Mouse (Mus musculus) kidney, embryonic 16.5 days (tissue): ENCODE measurements around the gene Gm9747. TPM values are rescaled to one million over a fixed set of nuclear protein-coding genes. Genes with fewer than 3 reads are reported as not detected.

Experiments
- ATAC-seq: fragments of 200-750 bp; cut with Nextera tagmentation; 2 replicates; pipeline ENCODE4 v1.8.0; 2017; ENCODE audit warnings: moderate TSS enrichment; ENCODE audit not compliant: low FRiP score, low TSS enrichment
- H3K27ac ChIP-seq: fragments of 300-500 bp; sonication (generic); 2 replicates; pipeline ENCODE4 v1.5.1; 2014; ENCODE audit warnings: low read length
- H3K27me3 ChIP-seq: fragments of 300-500 bp; sonication (generic); 2 replicates; pipeline ENCODE4 v1.6.1; 2014; ENCODE audit warnings: low read length, control low read depth, mixed read lengths; ENCODE audit not compliant: insufficient read depth
- H3K36me3 ChIP-seq: fragments of 300-500 bp; sonication (generic); 2 replicates; pipeline ENCODE4 v1.6.1; 2014; ENCODE audit warnings: low read length, control low read depth, mixed read lengths; ENCODE audit not compliant: insufficient read depth
- H3K4me1 ChIP-seq: fragments of 300-500 bp; sonication (generic); 2 replicates; pipeline ENCODE4 v1.6.1; 2014; ENCODE audit warnings: low read length, control low read depth, mixed read lengths; ENCODE audit not compliant: insufficient read depth
- H3K4me2 ChIP-seq: fragments of 300-500 bp; sonication (generic); replicated peaks from 2 replicates; pipeline ENCODE4 v1.6.1; 2014; ENCODE audit warnings: low read depth, low read length
- H3K4me3 ChIP-seq: fragments of 300-500 bp; sonication (generic); 2 replicates; pipeline ENCODE4 v1.5.1; 2014; ENCODE audit warnings: mild to moderate bottlenecking, low read length
- H3K9ac ChIP-seq: fragments of 300-500 bp; sonication (generic); replicated peaks from 2 replicates; pipeline ENCODE4 v1.6.1; 2014; ENCODE audit warnings: low read length
- H3K9me3 ChIP-seq: fragments of 300-500 bp; sonication (generic); 2 replicates; pipeline ENCODE4 v1.6.1; 2016; ENCODE audit warnings: low read length, control low read depth
- WGBS: fragments of 180-500 bp; shearing (Covaris S2); extraction: QIAGEN DNeasy Blood & Tissue Kit; methylation state at CpG from one replicate; pipeline ENCODE4 v1.1.7; 2014; 5-methylcytosine and 5-hydroxymethylcytosine counted together
- polyA plus RNA-seq: library from polyadenylated mRNA; unstranded; fragments of >200 nt; fragmentation: Nextera tagmentation; extraction: Ambion mirVana; gene quantifications from 2 replicates; pipeline ENCODE4 v1.2.1, GENCODE M21; 2015

Gene Gm9747
- polyA plus RNA-seq, 1 experiment from 2014 or later: 15.0 TPM

GRCm38 (mm10) chr1:82221462-82221861 is 11.4 kb upstream of the Gm9747 start:
- no peak overlapping the region for H3K4me2 ChIP-seq
- no peak overlapping the region for H3K9ac ChIP-seq
- no peaks in the 10 kb centered on the region for H3K9me3 ChIP-seq
- no peaks in the 10 kb centered on the region for H3K4me1 ChIP-seq
- WGBS: 52% methylated on average over 1 of the region's 1 CpGs
- H3K27me3 ChIP-seq: no peaks in the 10 kb centered on the region
- H3K27ac ChIP-seq: no peak overlapping the region
- no peak for ATAC-seq
- H3K4me3 ChIP-seq: no peak overlapping the region
- H3K36me3 ChIP-seq: no peaks in the 10 kb centered on the region

GRCm38 (mm10) chr1:82223042-82223795 is 9.7 kb upstream of the Gm9747 start:
- no peak for ATAC-seq
- Histone ChIP-seq H3K27ac (no peak overlapping the region), H3K4me3 (no peak overlapping the region), H3K4me1 (no peaks in the 10 kb centered on the region), H3K4me2 (no peak overlapping the region), H3K9me3 (no peaks in the 10 kb centered on the region), H3K9ac (no peak overlapping the region), H3K27me3 (no peaks in the 10 kb centered on the region), H3K36me3 (no peaks in the 10 kb centered on the region)
- WGBS: 89% methylated on average over 5 of the region's 5 CpGs

- H3K9ac ChIP-seq: no peak overlapping the region
- no peak for ATAC-seq
- H3K36me3 ChIP-seq: 0 out of 2 replicates have a peak, but pooled peaks cover 5% of the 10 kb centered on the region
- H3K9me3 ChIP-seq: no peaks in the 10 kb centered on the region
- H3K27ac ChIP-seq: no peak overlapping the region
- no peaks in the 10 kb centered on the region for H3K27me3 ChIP-seq
- no peak overlapping the region for H3K4me2 ChIP-seq
- no peaks in the 10 kb centered on the region for H3K4me1 ChIP-seq
- no peak overlapping the region for H3K4me3 ChIP-seq
These were observed 4.1 kb upstream of the Gm9747 start for GRCm38 (mm10) chr1:82228841-82229240.

GRCm38 (mm10) chr1:82234616-82235015 is 1.7 kb downstream of the Gm9747 start:
- no peaks in the 10 kb centered on the region for H3K4me1 ChIP-seq
- peaks cover 12% of the 10 kb centered on the region; the same call in 1 of the 2 replicates for H3K36me3 ChIP-seq
- no peak overlapping the region for H3K4me3 ChIP-seq
- no peak overlapping the region for H3K4me2 ChIP-seq
- H3K27ac ChIP-seq: no peak overlapping the region
- ATAC-seq: no peak
- H3K9ac ChIP-seq: no peak overlapping the region
- H3K9me3 ChIP-seq: no peaks in the 10 kb centered on the region
- WGBS: 89% methylated on average over 3 of the region's 3 CpGs
- no peaks in the 10 kb centered on the region for H3K27me3 ChIP-seq

- H3K9ac ChIP-seq: no peak overlapping the region
These were observed 2.7 kb downstream of the Gm9747 start for GRCm38 (mm10) chr1:82235455-82236104.

GRCm38 (mm10) chr1:82238245-82238644 is 5.3 kb downstream of the Gm9747 start:
- no peaks in the 10 kb centered on the region for H3K27me3 ChIP-seq
- H3K27ac ChIP-seq: no peak overlapping the region
- no peak overlapping the region for H3K9ac ChIP-seq
- H3K4me3 ChIP-seq: no peak overlapping the region
- H3K36me3 ChIP-seq: peaks cover 12% of the 10 kb centered on the region; the same call in 1 of the 2 replicates
- H3K9me3 ChIP-seq: no peaks in the 10 kb centered on the region
- H3K4me1 ChIP-seq: no peaks in the 10 kb centered on the region
- H3K4me2 ChIP-seq: no peak overlapping the region
- ATAC-seq: no peak
- WGBS: 63% methylated on average over 4 of the region's 4 CpGs

More at GRCm38 (mm10) chr1:82235455-82236104, 2.7 kb downstream of the Gm9747 start:
- no peaks in the 10 kb centered on the region for H3K27me3 ChIP-seq
- peaks cover 12% of the 10 kb centered on the region; the same call in 1 of the 2 replicates for H3K36me3 ChIP-seq
- H3K27ac ChIP-seq: no peak overlapping the region
- H3K9me3 ChIP-seq: no peaks in the 10 kb centered on the region
- no peaks in the 10 kb centered on the region for H3K4me1 ChIP-seq
- H3K4me3 ChIP-seq: no peak overlapping the region
- ATAC-seq: no peak
- 68% methylated on average over 3 of the region's 3 CpGs for WGBS
- H3K4me2 ChIP-seq: no peak overlapping the region

- H3K27me3 ChIP-seq: no peaks in the 10 kb centered on the region
- WGBS: 78% methylated on average over 3 of the region's 3 CpGs
These were observed 6.7 kb downstream of the Gm9747 start for GRCm38 (mm10) chr1:82239409-82240201.

GRCm38 (mm10) chr1:82243260-82243825 is 10.4 kb downstream of the Gm9747 start:
- no peak overlapping the region for H3K9ac ChIP-seq
- H3K4me3 ChIP-seq: no peak overlapping the region
- H3K27ac ChIP-seq: no peak overlapping the region
- H3K9me3 ChIP-seq: no peaks in the 10 kb centered on the region
- no peak for ATAC-seq
- H3K4me2 ChIP-seq: no peak overlapping the region
- peaks cover 10% of the 10 kb centered on the region for H3K4me1 ChIP-seq
- no peaks in the 10 kb centered on the region for H3K36me3 ChIP-seq
- H3K27me3 ChIP-seq: no peaks in the 10 kb centered on the region
- 87% methylated on average over 6 of the region's 6 CpGs for WGBS

More at GRCm38 (mm10) chr1:82239409-82240201, 6.7 kb downstream of the Gm9747 start:
- ATAC-seq: no peak
- H3K9me3 ChIP-seq: no peaks in the 10 kb centered on the region
- H3K4me3 ChIP-seq: no peak overlapping the region
- H3K27ac ChIP-seq: no peak overlapping the region
- no peak overlapping the region for H3K4me2 ChIP-seq
- peaks cover 7% of the 10 kb centered on the region; the same call in 1 of the 2 replicates for H3K36me3 ChIP-seq
- H3K4me1 ChIP-seq: no peaks in the 10 kb centered on the region
- H3K9ac ChIP-seq: no peak overlapping the region

- Histone ChIP-seq H3K9me3 (no peaks in the 10 kb centered on the region), H3K4me3 (no peak overlapping the region), H3K4me2 (no peak overlapping the region), H3K27me3 (no peaks in the 10 kb centered on the region), H3K27ac (no peak overlapping the region), H3K4me1 (peaks cover 10% of the 10 kb centered on the region), H3K9ac (no peak overlapping the region), H3K36me3 (no peaks in the 10 kb centered on the region)
- 90% methylated on average over 5 of the region's 5 CpGs for WGBS
- ATAC-seq: no peak
These were observed 12.1 kb downstream of the Gm9747 start for GRCm38 (mm10) chr1:82245002-82245401.
